Mouse (Mus musculus) erythroid progenitor cell, adult 5-6 weeks (primary cell): Measurements from ENCODE around the gene Rela. TPM values are rescaled to one million over a fixed set of nuclear protein-coding genes. Genes with fewer than 3 reads are reported as not detected.
"Not testable (repeated sequence)": the region's sequence is repeated elsewhere in the genome, so short reads cannot be mapped to it uniquely, and the experiment has no call there.

Experiments
- ATAC-seq: replicated peaks from 2 replicates; pipeline ENCODE4 v1.8.0; 2016; ENCODE audit warnings: moderate number of reproducible peaks, mild to moderate bottlenecking, moderate TSS enrichment, inconsistent platforms; ENCODE audit not compliant: poor library complexity, low FRiP score, severe bottlenecking
- total RNA-seq, 2 experiments: library from RNA; stranded (forward) in 1 of 2; stranded (reverse) in 1 of 2; fragments of 150-400 nt in 1 of 2; fragments of 186-747, 209-891 nt in 1 of 2; gene quantifications; 2 replicates each; pipeline versions ENCODE4 v1.2.3 to v1.2.4; 2015 to 2017; ENCODE audit warnings: low replicate concordance in 2 of 2

The Rela gene
- total RNA-seq, 2 experiments from 2014 or later, result 14.8 to 26.0 TPM

- ATAC-seq, result peak; percentile 77
Measured at GRCm38 (mm10) chr19:5662981-5663913, 26.0 kb downstream of the Rela start, which contains the start of gene Sipa1. Gene Sipa1, minus strand, starts transcription at chr19:5663707.

- peak; percentile 1; the same call in 1 of the 2 replicates for ATAC-seq
Measured at GRCm38 (mm10) chr19:5664669-5665257, 27.5 kb downstream of the Rela start.

GRCm38 (mm10) chr19:5665465-5665864 lies 28.2 kb downstream of the Rela start:
- ATAC-seq, result peak; percentile 73

GRCm38 (mm10) chr19:5666386-5666785 lies 29.1 kb downstream of the Rela start:
- no peak for ATAC-seq

GRCm38 (mm10) chr19:5668372-5668771 lies 31.1 kb downstream of the Rela start:
- no peak for ATAC-seq

GRCm38 (mm10) chr19:5680432-5680831 lies 43.1 kb downstream of the Rela start:
- no peak for ATAC-seq

- ATAC-seq, result no peak
Measured at GRCm38 (mm10) chr19:5684236-5684635, 47.0 kb downstream of the Rela start.

GRCm38 (mm10) chr19:5684985-5685384 lies 47.7 kb downstream of the Rela start:
- no peak for ATAC-seq

- ATAC-seq, result no peak
Measured at GRCm38 (mm10) chr19:5685431-5685830, 48.1 kb downstream of the Rela start.

- ATAC-seq, result no peak
Measured at GRCm38 (mm10) chr19:5685861-5686260, 48.6 kb downstream of the Rela start.

- no peak for ATAC-seq
Measured at GRCm38 (mm10) chr19:5686437-5686836, 49.2 kb downstream of the Rela start.

GRCm38 (mm10) chr19:5686954-5687353 lies 49.7 kb downstream of the Rela start:
- ATAC-seq, result not testable (repeated sequence)

GRCm38 (mm10) chr19:5687738-5688137 lies 50.5 kb downstream of the Rela start:
- ATAC-seq, result no peak

GRCm38 (mm10) chr19:5688200-5689087 lies 51.2 kb downstream of the Rela start, which contains the start of the genes Map3k11 and Pcnx3:
Gene Map3k11, plus strand, starts transcription at chr19:5688742.
Gene Pcnx3, minus strand, starts transcription at chr19:5688908.
- peak; percentile 72 for ATAC-seq

GRCm38 (mm10) chr19:5689088-5689428 lies 51.8 kb downstream of the Rela start:
- no peak for ATAC-seq

GRCm38 (mm10) chr19:5689565-5690342 lies 52.5 kb downstream of the Rela start:
- peak; percentile 77 for ATAC-seq

- ATAC-seq, result no peak
Measured at GRCm38 (mm10) chr19:5690343-5690735, 53.1 kb downstream of the Rela start.

GRCm38 (mm10) chr19:5691601-5692000 lies 54.3 kb downstream of the Rela start:
- no peak for ATAC-seq
